ENCODE assay signal across 12 mouse cellular contexts in genomic region chr2:31952236-31952635, GRCm38 (mm10). TPM values are rescaled to one million over a fixed set of nuclear protein-coding genes. Genes with fewer than 3 reads are reported as not detected.
DNase-seq lines count a peak whose midpoint lies in the region; ATAC-seq lines count a peak whose summit lies in the region.
"Had no signal": no experiment of that assay in that cellular context is flagged by ENCODE, and none has a peak within 500 bp of the region (broad histone marks: within the 10 kb centered on the region; RNA-seq: fewer than 3 reads in every experiment).

No protein-coding gene starts in this region.

- no peak overlapping the region for H3K9ac ChIP-seq in hindbrain, embryonic 13.5 days
- no peak overlapping the region for H3K9ac ChIP-seq in hindbrain, embryonic 12.5 days
- H3K9ac ChIP-seq in forebrain, embryonic 15.5 days (replicated peaks): no peak overlapping the region

- no peaks in the 10 kb centered on the region for H3K9me3 ChIP-seq in hindbrain, embryonic 13.5 days
- no peaks in the 10 kb centered on the region for H3K9me3 ChIP-seq in hindbrain, embryonic 12.5 days (replicated peaks)
- no peaks in the 10 kb centered on the region for H3K9me3 ChIP-seq in forebrain, embryonic 15.5 days
- H3K9me3 ChIP-seq: G1E had no signal

- WGBS in hindbrain, embryonic 13.5 days: 82% methylated on average over 10 of the region's 10 CpGs
- WGBS in hindbrain, embryonic 12.5 days: 91% methylated on average over 10 of the region's 10 CpGs
- 69% methylated on average over 10 of the region's 10 CpGs for WGBS in forebrain, embryonic 15.5 days

- H3K36me3 ChIP-seq in hindbrain, embryonic 13.5 days: no peaks in the 10 kb centered on the region
- 0 out of 2 replicates have a peak, but pooled peaks cover 4% of the 10 kb centered on the region for H3K36me3 ChIP-seq in hindbrain, embryonic 12.5 days
- H3K36me3 ChIP-seq in forebrain, embryonic 15.5 days: no peaks in the 10 kb centered on the region
- H3K36me3 ChIP-seq: G1E had no signal

- DNase-seq in right cerebral cortex, postnatal 10 days (ENCODE audit: low spot score in 2 of 2): peak; percentile 49 to 50
- no peak for DNase-seq in right cerebral cortex, postnatal 36 days (ENCODE audit: low spot score in 2 of 2)
- DNase-seq in urinary bladder, postnatal 14 days (ENCODE audit: low spot score): no peak
- no peak for DNase-seq in lung, postnatal 4 days
- DNase-seq: adrenal gland, adult 8-10 months; cerebellum, adult 2 months; kidney, adult 18-20 months had no signal

- no peak overlapping the region for H3K4me3 ChIP-seq in hindbrain, embryonic 13.5 days
- no peak overlapping the region for H3K4me3 ChIP-seq in hindbrain, embryonic 12.5 days
- no peak overlapping the region for H3K4me3 ChIP-seq in forebrain, embryonic 15.5 days

- H3K27ac ChIP-seq in hindbrain, embryonic 13.5 days: no peak overlapping the region; the same call in 1 of the 2 replicates
- H3K27ac ChIP-seq in hindbrain, embryonic 12.5 days: no peak overlapping the region
- no peak overlapping the region for H3K27ac ChIP-seq in forebrain, embryonic 15.5 days (replicated peaks)

- H3K27me3 ChIP-seq in hindbrain, embryonic 13.5 days: peaks cover 31% of the 10 kb centered on the region
- peaks cover 17% of the 10 kb centered on the region; the same call in 1 of the 2 replicates for H3K27me3 ChIP-seq in hindbrain, embryonic 12.5 days
- H3K27me3 ChIP-seq in forebrain, embryonic 15.5 days: no peaks in the 10 kb centered on the region

- peak overlapping the region; percentile 94; the same call in 1 of the 2 replicates for H3K4me2 ChIP-seq in hindbrain, embryonic 13.5 days
- no peak overlapping the region for H3K4me2 ChIP-seq in hindbrain, embryonic 12.5 days (replicated peaks)
- H3K4me2 ChIP-seq in forebrain, embryonic 15.5 days (replicated peaks): peak overlapping the region; percentile 97; the same call in 1 of the 2 replicates

- ATAC-seq in hindbrain, embryonic 13.5 days (ENCODE audit: low FRiP score): no peak
- ATAC-seq in hindbrain, embryonic 12.5 days (ENCODE audit: low FRiP score): no peak
- ATAC-seq in forebrain, embryonic 15.5 days (replicated peaks): no peak
- ATAC-seq: lung, postnatal 0 days had no signal

- peaks cover 45% of the 10 kb centered on the region for H3K4me1 ChIP-seq in hindbrain, embryonic 13.5 days (replicated peaks)
- H3K4me1 ChIP-seq in hindbrain, embryonic 12.5 days: peaks cover 30% of the 10 kb centered on the region
- peaks cover 29% of the 10 kb centered on the region for H3K4me1 ChIP-seq in forebrain, embryonic 15.5 days

RNA-seq across cellular contexts. Expression of gene Aif1l, which starts 2.3 kb away (rescaled TPM):
- 25.9 and 30.6 TPM in 2 replicates for polyA plus RNA-seq in hindbrain, embryonic 13.5 days (2015; fragmentation: Nextera tagmentation; extraction: Ambion mirVana)
- 44.1 and 58.0 TPM in 2 replicates for polyA plus RNA-seq in hindbrain, embryonic 12.5 days (2016; fragmentation: Nextera tagmentation; extraction: Ambion mirVana)
- polyA plus RNA-seq in forebrain, embryonic 15.5 days (2015; fragmentation: Nextera tagmentation; extraction: Ambion mirVana): 46.8 and 52.2 TPM in 2 replicates
- polyA plus RNA-seq: G1E had no signal

RNA-seq across cellular contexts. Expression of gene Nup214, which starts 22.0 kb away (rescaled TPM):
- 80.8 and 83.5 TPM in 2 replicates for polyA plus RNA-seq in hindbrain, embryonic 13.5 days (2015; fragmentation: Nextera tagmentation; extraction: Ambion mirVana)
- polyA plus RNA-seq in hindbrain, embryonic 12.5 days (2016; fragmentation: Nextera tagmentation; extraction: Ambion mirVana): 75.3 and 79.7 TPM in 2 replicates
- polyA plus RNA-seq in forebrain, embryonic 15.5 days (2015; fragmentation: Nextera tagmentation; extraction: Ambion mirVana): 72.9 and 77.6 TPM in 2 replicates

Comparison
In these comparisons a context has a peak if more than half of its experiments do, and no peak if none do; other contexts are left out.
1. DNase-seq: peak in right cerebral cortex, postnatal 10 days (2 of 2); none in right cerebral cortex, postnatal 36 days (0 of 2), urinary bladder, postnatal 14 days (single experiment) and lung, postnatal 4 days (0 of 2).